Mouse (Mus musculus) erythroblast, embryonic 14.5 days (primary cell): ENCODE data around the gene Fbxl16. TPM values are rescaled to one million over a fixed set of nuclear protein-coding genes. Genes with fewer than 3 reads are reported as not detected.

ENCODE experiments used
- H3K27me3 ChIP-seq: 2 replicates; pipeline ENCODE4 v1.6.1; 2012; ENCODE audit warnings: inconsistent platforms; ENCODE audit not compliant: control insufficient read depth
- H3K36me3 ChIP-seq: 2 replicates; pipeline ENCODE4 v1.6.1; 2012; ENCODE audit warnings: mild to moderate bottlenecking, inconsistent platforms; ENCODE audit not compliant: control insufficient read depth
- H3K4me1 ChIP-seq: 2 replicates; pipeline ENCODE4 v1.6.1; 2012; ENCODE audit warnings: inconsistent platforms; ENCODE audit not compliant: control insufficient read depth
- H3K4me3 ChIP-seq: replicated peaks from 2 replicates; pipeline ENCODE3; 2012; ENCODE audit warnings: moderate library complexity, mild to moderate bottlenecking, inconsistent platforms
- H3K9me3 ChIP-seq: 2 replicates; pipeline ENCODE4 v1.6.1; 2012; ENCODE audit warnings: low read length, inconsistent platforms, mixed read lengths; ENCODE audit not compliant: control insufficient read depth
- GATA1 ChIP-seq: IDR thresholded peaks from 2 replicates; pipeline ENCODE4 v1.6.1; 2012; ENCODE audit warnings: low read length, inconsistent platforms, mixed read lengths
- TAL1 ChIP-seq: IDR thresholded peaks from 3 replicates; pipeline ENCODE4 v1.6.1; 2012; ENCODE audit warnings: low read length, inconsistent platforms, mixed read lengths
- polyA plus RNA-seq: library from polyadenylated mRNA; stranded (reverse); fragments of >175 nt; gene quantifications from 2 replicates; pipeline ENCODE4 v1.2.3, GENCODE M21; 2012

Fbxl16 gene
- polyA plus RNA-seq, 1 experiment: not detected

DNA sequence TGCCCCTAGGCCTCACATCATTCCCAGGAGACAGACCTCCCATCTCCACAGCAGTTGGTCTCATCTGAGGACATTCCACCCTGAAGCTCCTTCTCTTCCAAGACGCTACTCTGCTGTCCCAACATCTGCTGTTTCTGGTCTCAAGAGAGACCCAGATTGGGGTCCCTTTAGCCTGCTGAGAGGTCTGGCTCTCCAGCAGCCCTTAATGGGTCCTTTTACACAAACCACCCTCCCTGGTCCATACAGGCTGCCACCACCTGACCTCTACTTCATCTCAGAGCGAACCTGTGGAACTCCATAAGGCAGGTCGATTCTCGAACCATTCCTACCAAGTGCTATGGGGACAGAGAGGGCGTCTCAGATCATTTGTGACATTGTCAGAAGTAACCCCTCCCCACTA is 857 bp upstream of the Fbxl16 start:
- no peak overlapping the region for H3K4me3 ChIP-seq
- H3K36me3 ChIP-seq: no peaks in the 10 kb centered on the region
- TF ChIP-seq GATA1 (no peak), TAL1 (no peak)
- H3K4me1 ChIP-seq: peaks cover 11% of the 10 kb centered on the region
- peaks cover 82% of the 10 kb centered on the region for H3K27me3 ChIP-seq
- H3K9me3 ChIP-seq: peaks cover 4% of the 10 kb centered on the region; the same call in 1 of the 2 replicates

DNA sequence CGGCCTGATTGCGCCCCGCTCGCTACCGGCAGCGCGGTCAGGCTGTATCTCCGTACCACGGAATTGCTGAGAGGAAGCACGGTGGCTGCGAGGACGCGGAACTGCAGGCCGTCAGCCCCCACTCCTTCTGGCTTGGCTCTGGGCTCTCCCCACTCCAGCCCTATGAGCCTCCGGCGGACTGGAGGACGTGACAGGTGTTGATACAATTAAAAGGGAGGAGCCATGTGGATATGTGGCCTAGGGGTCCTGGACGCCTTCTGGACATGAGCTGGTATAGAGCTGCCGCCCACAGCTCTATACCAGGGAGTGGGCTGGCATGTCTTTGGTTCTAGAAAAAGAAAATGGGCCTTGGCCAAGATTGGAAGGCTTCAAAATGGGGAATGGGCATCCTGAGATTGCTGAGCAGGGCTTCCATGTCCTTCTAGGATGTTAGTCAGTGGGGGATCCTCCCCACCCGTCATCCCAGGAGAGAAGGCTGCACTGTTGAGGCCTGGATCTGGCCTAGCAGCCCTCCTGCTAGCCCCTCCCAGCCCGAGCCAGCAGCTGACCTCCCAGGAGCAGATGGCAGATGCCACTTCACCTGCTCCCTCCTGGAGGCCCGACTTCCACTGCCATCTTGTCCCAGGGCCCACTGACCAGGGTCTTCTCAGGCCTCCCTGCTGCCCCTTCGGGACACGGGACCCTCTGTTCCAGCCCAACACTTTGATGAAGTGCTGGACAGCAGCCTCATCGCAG is 888 bp downstream of the Fbxl16 start:
- Histone ChIP-seq H3K36me3 (no peaks in the 10 kb centered on the region), H3K4me1 (peaks cover 11% of the 10 kb centered on the region), H3K4me3 (peak overlapping the region; percentile 28), H3K27me3 (peaks cover 85% of the 10 kb centered on the region), H3K9me3 (peaks cover 4% of the 10 kb centered on the region; the same call in 1 of the 2 replicates)
- TF ChIP-seq GATA1 (no peak), TAL1 (no peak)

DNA sequence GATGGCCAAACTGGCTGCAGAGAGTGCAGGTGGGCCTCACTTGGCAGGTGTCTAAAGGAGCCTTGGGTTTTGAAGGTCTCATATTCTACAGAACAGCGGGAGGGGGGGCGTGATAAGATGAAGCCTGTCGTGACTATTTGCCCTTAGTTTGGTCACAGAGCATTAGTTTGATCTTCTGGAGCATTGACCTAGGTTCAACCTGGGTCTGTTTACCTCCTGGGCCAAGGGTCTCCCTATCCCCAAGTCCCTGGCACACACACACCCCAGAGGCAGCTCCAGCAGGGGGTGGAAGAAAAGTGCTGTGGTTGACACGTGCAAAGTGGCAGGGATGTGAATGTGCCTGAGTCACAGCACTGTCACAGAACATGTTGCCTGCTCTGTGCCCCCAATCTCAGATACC is 2.0 kb downstream of the Fbxl16 start:
- Histone ChIP-seq H3K36me3 (no peaks in the 10 kb centered on the region), H3K9me3 (peaks cover 4% of the 10 kb centered on the region; the same call in 1 of the 2 replicates), H3K4me1 (peaks cover 11% of the 10 kb centered on the region), H3K27me3 (peaks cover 85% of the 10 kb centered on the region), H3K4me3 (no peak overlapping the region)
- TF ChIP-seq TAL1 (no peak), GATA1 (no peak)

DNA sequence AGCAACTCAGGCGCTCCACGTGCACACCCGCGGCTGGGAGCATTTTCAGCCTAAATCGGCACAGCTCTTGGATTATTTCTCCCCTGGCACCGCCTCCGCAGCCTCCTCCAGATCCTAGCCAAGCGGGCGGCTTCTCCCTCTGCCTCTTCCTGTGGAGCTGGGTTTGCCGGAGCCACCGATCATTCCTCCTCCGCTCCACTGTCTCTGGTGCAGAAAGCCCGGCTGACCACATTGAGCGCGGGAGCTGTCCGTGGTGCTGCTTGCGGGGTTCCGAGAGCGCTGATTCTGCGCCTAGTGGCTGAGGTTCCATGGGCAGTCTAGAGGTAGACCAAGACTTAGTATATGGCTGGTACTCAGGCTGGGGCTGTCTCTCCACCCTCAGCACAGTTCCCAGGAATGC is 4.6 kb downstream of the Fbxl16 start:
- Histone ChIP-seq H3K9me3 (peaks cover 4% of the 10 kb centered on the region; the same call in 1 of the 2 replicates), H3K36me3 (no peaks in the 10 kb centered on the region), H3K4me1 (peaks cover 11% of the 10 kb centered on the region), H3K4me3 (no peak overlapping the region), H3K27me3 (peaks cover 91% of the 10 kb centered on the region)
- TF ChIP-seq TAL1 (no peak), GATA1 (no peak)

DNA sequence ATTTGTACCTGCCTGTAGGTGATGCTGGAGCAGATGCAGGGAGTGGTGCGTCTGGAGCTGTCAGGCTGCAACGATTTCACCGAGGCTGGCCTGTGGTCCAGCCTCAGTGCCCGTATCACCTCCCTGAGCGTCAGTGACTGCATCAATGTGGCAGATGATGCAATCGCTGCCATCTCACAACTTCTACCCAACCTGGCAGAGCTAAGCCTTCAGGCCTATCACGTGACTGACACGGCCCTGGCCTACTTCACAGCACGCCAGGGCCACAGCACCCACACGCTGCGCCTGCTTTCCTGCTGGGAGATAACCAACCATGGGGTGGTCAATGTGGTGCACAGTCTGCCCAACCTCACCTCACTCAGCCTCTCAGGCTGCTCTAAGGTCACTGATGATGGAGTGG is 8.8 kb downstream of the Fbxl16 start:
- TF ChIP-seq GATA1 (no peak), TAL1 (no peak)
- no peaks in the 10 kb centered on the region for H3K9me3 ChIP-seq
- H3K27me3 ChIP-seq: peaks cover 90% of the 10 kb centered on the region
- H3K4me3 ChIP-seq: no peak overlapping the region
- H3K36me3 ChIP-seq: no peaks in the 10 kb centered on the region
- H3K4me1 ChIP-seq: peaks cover 13% of the 10 kb centered on the region

DNA sequence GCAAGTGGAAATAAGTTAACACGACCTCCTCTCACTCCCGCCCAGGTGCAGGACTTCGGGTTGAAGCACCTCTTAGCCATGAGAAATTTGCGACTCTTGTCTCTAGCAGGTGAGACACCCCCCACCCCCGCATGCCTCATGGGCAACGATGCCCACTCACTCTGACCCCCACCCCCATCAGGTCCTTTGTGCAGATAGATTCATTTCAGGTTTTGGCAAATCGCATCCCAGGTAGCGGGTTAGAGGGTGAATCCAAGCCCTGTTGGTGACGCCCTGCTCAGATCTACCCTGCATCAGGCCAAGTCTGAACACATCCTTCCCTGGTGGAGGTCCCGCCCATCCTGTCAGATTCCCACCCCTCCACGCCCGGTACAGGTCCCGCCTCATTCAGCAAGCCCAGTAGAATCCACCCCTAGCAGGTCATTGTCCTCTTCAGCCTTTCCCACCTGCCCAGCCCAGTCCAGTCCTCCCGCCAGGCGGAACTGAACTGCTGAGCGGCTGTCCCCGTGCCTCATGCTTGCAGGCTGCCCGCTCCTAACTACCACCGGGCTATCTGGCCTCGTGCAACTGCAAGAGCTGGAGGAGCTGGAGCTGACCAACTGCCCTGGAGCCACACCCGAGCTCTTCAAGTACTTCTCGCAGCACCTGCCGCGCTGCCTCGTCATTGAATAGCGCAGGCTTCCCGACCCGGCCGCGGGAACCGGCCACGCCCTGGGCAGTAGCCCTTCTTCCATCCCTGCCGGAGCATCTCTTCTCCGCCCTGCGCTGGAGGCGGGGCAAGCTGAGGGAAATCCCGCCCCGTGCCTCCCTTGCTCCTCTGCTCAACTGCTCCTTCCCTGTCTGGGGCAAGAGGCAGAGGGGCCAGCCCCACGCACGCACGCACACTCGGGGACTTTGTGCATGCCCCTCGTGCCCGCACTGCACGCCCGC is 10.2 kb downstream of the Fbxl16 start:
- peaks cover 80% of the 10 kb centered on the region for H3K27me3 ChIP-seq
- peaks cover 26% of the 10 kb centered on the region for H3K4me1 ChIP-seq
- peak overlapping the region; percentile 7 for H3K4me3 ChIP-seq

DNA sequence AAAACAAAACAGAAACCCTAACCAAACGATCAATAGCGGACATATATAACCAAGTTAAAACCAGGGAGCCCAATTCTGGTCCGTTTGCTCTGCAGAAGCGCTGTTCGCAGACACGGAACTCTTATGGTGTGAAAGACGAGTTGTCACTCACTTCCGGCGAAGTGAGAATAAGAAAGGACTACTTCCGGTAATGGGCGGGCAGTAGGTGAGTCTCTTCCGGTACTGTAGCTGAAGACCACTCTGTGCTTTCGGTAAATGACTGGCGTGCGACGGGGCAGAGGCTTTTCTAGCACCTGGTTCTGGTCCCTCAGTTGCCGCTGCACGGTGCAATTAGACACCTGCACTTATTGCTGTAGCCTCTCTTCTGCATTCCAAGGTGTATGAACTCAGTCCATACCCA is 14.6 kb downstream of the Fbxl16 start, which contains the start of gene Wdr24:
Gene Wdr24 (plus strand): TSS at position 176 of the 400 bp plus-strand sequence.
- Histone ChIP-seq H3K36me3 (peaks cover 34% of the 10 kb centered on the region), H3K4me3 (peak within 1 kb of the TSS; percentile 73), H3K27me3 (peaks cover 43% of the 10 kb centered on the region), H3K4me1 (peaks cover 66% of the 10 kb centered on the region), H3K9me3 (no peaks in the 10 kb centered on the region)
- no peak for TF ChIP-seq GATA1
- no peak for TF ChIP-seq TAL1

More for the DNA sequence above, 10.2 kb downstream of the Fbxl16 start:
- H3K9me3 ChIP-seq: no peaks in the 10 kb centered on the region
- TF ChIP-seq TAL1 (no peak), GATA1 (no peak)
- H3K36me3 ChIP-seq: no peaks in the 10 kb centered on the region

DNA sequence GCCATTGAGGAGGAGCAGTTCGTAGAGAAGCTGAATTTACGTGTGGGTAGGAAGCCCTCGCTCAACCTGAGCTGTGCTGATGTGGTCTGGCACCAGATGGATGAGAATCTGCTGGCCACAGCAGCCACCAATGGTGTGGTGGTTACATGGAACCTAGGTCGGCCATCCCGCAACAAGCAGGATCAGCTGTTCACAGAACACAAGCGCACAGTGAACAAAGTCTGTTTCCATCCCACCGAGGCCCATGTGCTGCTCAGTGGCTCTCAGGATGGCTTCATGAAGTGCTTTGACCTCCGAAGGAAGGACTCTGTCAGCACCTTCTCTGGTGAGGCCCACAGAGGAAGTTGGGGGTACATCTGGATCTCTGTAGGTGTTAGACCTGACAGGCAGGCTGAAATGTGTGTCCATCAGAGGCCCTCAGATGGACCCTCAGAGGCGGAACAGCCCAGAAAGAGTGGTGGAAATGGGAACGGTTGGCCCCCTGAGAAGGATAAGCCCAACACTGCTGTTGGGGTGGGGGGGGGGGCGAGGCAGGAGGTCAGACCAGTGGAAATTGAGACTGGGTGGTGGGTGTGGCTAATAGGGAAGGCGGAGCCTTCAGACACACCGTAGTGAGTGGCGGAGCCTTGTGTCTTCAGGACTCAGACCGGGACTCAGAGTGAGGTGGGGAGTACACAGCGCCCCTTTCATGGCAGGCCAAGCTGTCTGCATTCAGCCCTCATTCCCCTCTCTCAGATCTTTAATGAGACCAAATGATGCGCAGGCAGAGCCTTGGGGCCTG is 15.7 kb downstream of the Fbxl16 start:
- H3K4me1 ChIP-seq: peaks cover 70% of the 10 kb centered on the region
- peak overlapping the region; percentile 73 for H3K4me3 ChIP-seq
- TF ChIP-seq TAL1: no peak
- no peak for TF ChIP-seq GATA1
- H3K9me3 ChIP-seq: no peaks in the 10 kb centered on the region
- H3K27me3 ChIP-seq: peaks cover 32% of the 10 kb centered on the region
- peaks cover 39% of the 10 kb centered on the region for H3K36me3 ChIP-seq

DNA sequence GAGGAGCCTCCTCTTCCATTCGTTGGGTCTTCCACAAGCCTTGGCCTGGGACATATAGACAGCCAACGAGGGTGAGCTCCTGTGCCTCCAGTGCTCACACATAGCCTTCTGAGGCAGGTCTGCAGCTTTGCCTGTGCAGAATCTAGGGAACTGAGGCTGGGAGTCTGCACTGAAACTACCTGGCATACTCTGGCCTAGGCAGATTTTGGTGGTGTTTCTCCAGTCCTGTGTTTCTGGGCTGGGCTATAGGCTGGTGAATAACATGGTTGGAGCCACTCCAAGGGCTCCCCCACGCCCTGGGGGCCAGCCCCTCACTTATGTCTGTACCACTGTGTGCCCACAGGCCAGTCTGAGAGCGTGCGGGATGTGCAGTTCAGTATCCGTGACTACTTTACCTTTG is 16.4 kb downstream of the Fbxl16 start:
- TF ChIP-seq GATA1 (no peak), TAL1 (no peak)

More for the DNA sequence above, 16.4 kb downstream of the Fbxl16 start:
- Histone ChIP-seq H3K27me3 (peaks cover 24% of the 10 kb centered on the region), H3K9me3 (no peaks in the 10 kb centered on the region), H3K4me3 (peak overlapping the region; percentile 73), H3K36me3 (peaks cover 47% of the 10 kb centered on the region), H3K4me1 (peaks cover 74% of the 10 kb centered on the region)
